Mouse (Mus musculus) lung, postnatal 0 days (tissue): ENCODE measurements around the gene Irx1. TPM values are rescaled to one million over a fixed set of nuclear protein-coding genes. Genes with fewer than 3 reads are reported as not detected.

Experiments
- ATAC-seq: fragments of 200-750 bp; cut with Nextera tagmentation; 2 replicates; pipeline ENCODE4 v1.8.0; 2017; ENCODE audit warnings: moderate library complexity
- DNase-seq: peaks from one replicate; pipeline ENCODE4 v3.0.0-alpha.2; 2016; ENCODE audit warnings: low spot score
- H3K27ac ChIP-seq: fragments of 300-500 bp; sonication (generic); 2 replicates; pipeline ENCODE4 v1.5.1; 2014; ENCODE audit warnings: antibody characterized with exemption, mild to moderate bottlenecking, low read length, mixed read lengths
- H3K27me3 ChIP-seq: fragments of 300-500 bp; sonication (generic); replicated peaks from 2 replicates; pipeline ENCODE4 v1.6.1; 2014; ENCODE audit warnings: low read length, mixed read lengths; ENCODE audit not compliant: insufficient read depth
- H3K36me3 ChIP-seq: fragments of 300-500 bp; sonication (generic); 2 replicates; pipeline ENCODE4 v1.6.1; 2014; ENCODE audit warnings: low read length, mixed read lengths; ENCODE audit not compliant: insufficient read depth
- H3K4me1 ChIP-seq: fragments of 300-500 bp; sonication (generic); 2 replicates; pipeline ENCODE4 v1.6.1; 2014; ENCODE audit warnings: antibody characterized with exemption, low read depth, low read length, mixed read lengths; ENCODE audit not compliant: insufficient read depth
- H3K4me2 ChIP-seq: fragments of 300-500 bp; sonication (generic); replicated peaks from 2 replicates; pipeline ENCODE4 v1.6.1; 2014; ENCODE audit warnings: low read depth, mild to moderate bottlenecking, low read length, moderate library complexity, mixed read lengths
- H3K4me3 ChIP-seq: fragments of 300-500 bp; sonication (generic); 2 replicates; pipeline ENCODE4 v1.5.1; 2014; ENCODE audit warnings: low read depth, low read length
- H3K9ac ChIP-seq: fragments of 300-500 bp; sonication (generic); replicated peaks from 2 replicates; pipeline ENCODE4 v1.6.1; 2014; ENCODE audit warnings: low read depth, mild to moderate bottlenecking
- H3K9me3 ChIP-seq: fragments of 300-500 bp; sonication (generic); 2 replicates; pipeline ENCODE4 v1.6.1; 2016; ENCODE audit warnings: low read length, mixed read lengths
- CTCF ChIP-seq: IDR thresholded peaks from 2 replicates; pipeline ENCODE4 v1.5.1; 2016; ENCODE audit warnings: antibody characterized with exemption, mild to moderate bottlenecking
- EP300 ChIP-seq: IDR thresholded peaks from 2 replicates; pipeline ENCODE4 v1.6.1; 2016; ENCODE audit warnings: antibody characterized with exemption, mild to moderate bottlenecking, control low read depth
- WGBS: fragments of 180-500 bp; shearing (Covaris S2); extraction: QIAGEN DNeasy Blood & Tissue Kit; methylation state at CpG from one replicate; pipeline ENCODE4 v1.1.7; 2014; 5-methylcytosine and 5-hydroxymethylcytosine counted together
- polyA plus RNA-seq: library from polyadenylated mRNA; unstranded; fragments of >200 nt; fragmentation: Nextera tagmentation; extraction: Ambion mirVana; gene quantifications from 2 replicates; pipeline ENCODE4 v1.2.1, GENCODE M21; 2015

The Irx1 gene
- polyA plus RNA-seq, 1 experiment from 2014 or later, result 20.6 TPM

GRCm38 (mm10) chr13:71960277-71960672 lies 3.2 kb downstream of the Irx1 start:
- Histone ChIP-seq H3K4me1 (no peaks in the 10 kb centered on the region), H3K4me3 (peak overlapping the region; percentile 63), H3K9me3 (no peaks in the 10 kb centered on the region), H3K27me3 (peaks cover 48% of the 10 kb centered on the region), H3K9ac (peak overlapping the region; percentile 44), H3K27ac (peak overlapping the region; percentile 89), H3K36me3 (no peaks in the 10 kb centered on the region), H3K4me2 (peak overlapping the region; percentile 52)
- ATAC-seq (no peak), DNase-seq (no peak)
- TF ChIP-seq EP300 (no peak), CTCF (no peak)
- 4% methylated on average over 9 of the region's 9 CpGs for WGBS

DNA sequence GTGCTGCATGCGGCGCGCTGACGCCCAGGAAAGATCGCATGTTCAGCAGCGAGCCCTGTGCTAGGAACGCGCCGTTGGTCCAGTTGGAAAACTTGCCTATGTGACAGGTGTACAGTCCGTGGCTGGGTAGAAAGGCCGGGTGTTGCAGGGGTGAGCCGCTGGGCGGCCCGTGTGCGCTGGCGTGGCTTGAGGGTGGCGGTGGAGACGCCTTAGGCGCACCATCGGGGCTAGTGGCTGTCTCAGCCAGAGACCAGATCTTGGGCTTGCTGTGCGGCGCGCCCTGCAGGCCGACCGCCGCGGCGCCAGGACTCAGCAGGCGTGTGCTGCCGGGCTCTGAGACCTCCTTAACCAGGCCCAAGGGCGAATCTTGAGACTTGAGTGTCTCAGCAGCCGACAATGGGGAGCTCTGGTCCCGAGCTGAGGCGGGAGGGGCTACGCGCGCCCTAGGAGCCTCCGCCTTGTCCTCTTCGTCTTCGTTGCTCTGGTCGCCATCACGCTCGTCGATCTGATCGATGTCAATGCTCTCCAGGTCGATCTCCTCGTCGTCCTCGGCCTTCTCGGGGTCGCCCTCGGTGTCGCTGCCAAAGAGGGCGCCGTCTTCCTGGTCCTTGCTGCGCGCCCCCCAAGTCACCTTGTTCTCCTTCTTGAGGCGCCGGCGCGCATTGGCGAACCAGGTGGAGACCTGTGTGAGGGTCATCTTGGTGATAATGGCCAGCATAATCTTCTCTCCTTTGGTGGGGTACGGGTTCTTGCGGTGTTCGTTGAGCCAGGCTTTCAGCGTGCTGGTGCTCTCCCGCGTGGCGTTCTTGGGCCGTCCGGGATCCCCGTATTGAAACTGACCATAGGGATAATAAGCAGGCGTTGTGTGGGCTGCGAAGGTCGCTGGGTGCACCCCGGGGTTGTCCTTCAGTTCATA lies 3.9 kb downstream of the Irx1 start:
- Histone ChIP-seq H3K9ac (peak overlapping the region; percentile 44), H3K4me1 (no peaks in the 10 kb centered on the region), H3K27ac (peak overlapping the region; percentile 89), H3K36me3 (no peaks in the 10 kb centered on the region), H3K4me3 (peak overlapping the region; percentile 63), H3K4me2 (peak overlapping the region; percentile 52), H3K9me3 (no peaks in the 10 kb centered on the region), H3K27me3 (peaks cover 45% of the 10 kb centered on the region)
- DNase-seq, result no peak
- ATAC-seq, result no peak
- 1% methylated on average over 76 of the region's 76 CpGs for WGBS
- no peak for TF ChIP-seq EP300
- TF ChIP-seq CTCF, result peak; percentile 26

- peak overlapping the region; percentile 44; the same call in 1 of the 2 replicates for H3K9ac ChIP-seq
- no peak for DNase-seq
- no peak for ATAC-seq
- peaks cover 38% of the 10 kb centered on the region for H3K27me3 ChIP-seq
- H3K36me3 ChIP-seq, result no peaks in the 10 kb centered on the region
- WGBS, result 4% methylated on average over 16 of the region's 16 CpGs
- peak overlapping the region; percentile 63 for H3K4me3 ChIP-seq
- TF ChIP-seq EP300, result no peak
- H3K9me3 ChIP-seq, result no peaks in the 10 kb centered on the region
- peak overlapping the region; percentile 89; the same call in 1 of the 2 replicates for H3K27ac ChIP-seq
- no peaks in the 10 kb centered on the region for H3K4me1 ChIP-seq
- peak overlapping the region; percentile 52 for H3K4me2 ChIP-seq
Measured at GRCm38 (mm10) chr13:71958651-71959050, 4.9 kb downstream of the Irx1 start.

- Histone ChIP-seq H3K4me2 (peak overlapping the region; percentile 52), H3K9me3 (no peaks in the 10 kb centered on the region), H3K4me3 (peak overlapping the region; percentile 63), H3K9ac (no peak overlapping the region; the same call in none of the 2 replicates), H3K36me3 (no peaks in the 10 kb centered on the region), H3K4me1 (no peaks in the 10 kb centered on the region), H3K27me3 (peaks cover 33% of the 10 kb centered on the region), H3K27ac (no peak overlapping the region)
- no peak for TF ChIP-seq CTCF
- no peak for TF ChIP-seq EP300
- DNase-seq (no peak), ATAC-seq (no peak)
- 6% methylated on average over 21 of the region's 21 CpGs for WGBS
Measured at GRCm38 (mm10) chr13:71957811-71958351, 5.6 kb downstream of the Irx1 start.

GRCm38 (mm10) chr13:71957147-71957546 lies 6.4 kb downstream of the Irx1 start:
- Histone ChIP-seq H3K4me2 (peak overlapping the region; percentile 52), H3K27ac (no peak overlapping the region), H3K4me1 (no peaks in the 10 kb centered on the region), H3K4me3 (peak overlapping the region; percentile 63; the same call in 1 of the 2 replicates), H3K27me3 (peaks cover 30% of the 10 kb centered on the region), H3K36me3 (no peaks in the 10 kb centered on the region), H3K9ac (no peak overlapping the region), H3K9me3 (no peaks in the 10 kb centered on the region)
- 7% methylated on average over 18 of the region's 18 CpGs for WGBS
- TF ChIP-seq EP300 (no peak), CTCF (no peak)
- no peak for DNase-seq
- ATAC-seq, result no peak

DNA sequence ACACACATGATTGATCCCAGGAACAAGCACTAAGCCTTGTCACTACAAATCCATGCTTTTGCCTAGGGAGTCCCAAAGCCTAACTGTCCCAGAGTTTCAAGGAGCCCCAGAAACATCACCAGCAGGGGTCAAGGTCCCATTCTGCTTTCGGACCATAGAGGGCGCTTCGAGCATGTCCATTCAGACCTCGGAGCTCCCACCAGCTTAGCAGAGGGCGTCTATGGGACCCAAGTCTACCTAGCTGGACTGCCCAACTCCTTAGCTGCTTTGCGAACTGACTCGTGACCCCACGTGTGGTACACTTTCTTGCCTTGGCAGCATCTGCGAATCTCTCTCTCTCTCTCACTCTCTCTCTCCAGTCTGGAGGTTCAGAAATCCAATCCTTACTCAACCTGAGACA lies 7.0 kb downstream of the Irx1 start:
- 8% methylated on average over 9 of the region's 9 CpGs for WGBS
- Histone ChIP-seq H3K4me3 (no peak overlapping the region), H3K4me2 (peak overlapping the region; percentile 52), H3K9me3 (no peaks in the 10 kb centered on the region), H3K36me3 (no peaks in the 10 kb centered on the region), H3K4me1 (no peaks in the 10 kb centered on the region), H3K9ac (no peak overlapping the region), H3K27me3 (peaks cover 30% of the 10 kb centered on the region), H3K27ac (no peak overlapping the region)
- ATAC-seq (peak; percentile 43), DNase-seq (peak; percentile 73)
- TF ChIP-seq CTCF (peak; percentile 73), EP300 (no peak)
